Comparison of ENCODE assay signal across 8 mouse cellular contexts in genomic region chr14:57730527-57730926, GRCm38 (mm10). TPM values are rescaled to one million over a fixed set of nuclear protein-coding genes. Genes with fewer than 3 reads are reported as not detected.
A peak's percentile ranks its signal among the peaks of the same experiment; 100 is the strongest.
DNase-seq lines count a peak whose midpoint lies in the region; ATAC-seq lines count a peak whose summit lies in the region.

No protein-coding gene starts in this region.

- DNase-seq in cerebellum, postnatal 14 days: peak; percentile 34 to 56
- no peak for DNase-seq in cerebellum, adult 11 months
- DNase-seq in T-cell, adult 2 months (ENCODE audit: low spot score): peak; percentile 8
- DNase-seq in heart, adult 18-20 months: peak; percentile 80 to 84
- peak; percentile 78 to 85 for DNase-seq in kidney, adult 8-10 months
- no peak for DNase-seq in ovary, postnatal 10 days (ENCODE audit: low spot score)
- DNase-seq in spleen, postnatal 36 days (ENCODE audit: low spot score in 2 of 2): no peak

- ATAC-seq in megakaryocyte progenitor cell, adult 5-6 weeks (replicated peaks; ENCODE audit: poor library complexity): peak; percentile 25; the same call in 1 of the 2 replicates

RNA-seq across cellular contexts. Expression of gene Gm49361, which starts 15.4 kb away (rescaled TPM):
- 1 to 10 TPM in 1 of 2 experiments, not detected in 1; 4.0 TPM for total RNA-seq in heart, adult 18-20 months (2021)
- total RNA-seq in megakaryocyte progenitor cell, adult 5-6 weeks (2015): not detected in 2 replicates
- not detected in 2 replicates for total RNA-seq in megakaryocyte progenitor cell, adult 5-6 weeks (2017)

RNA-seq across cellular contexts. Expression of gene Lats2, which starts 27.7 kb away (rescaled TPM):
- 10 to 100 TPM; 30.7 to 31.1 TPM for total RNA-seq in heart, adult 18-20 months (2021)
- total RNA-seq in megakaryocyte progenitor cell, adult 5-6 weeks (2015): 9.3 and 16.9 TPM in 2 replicates
- total RNA-seq in megakaryocyte progenitor cell, adult 5-6 weeks (2017): 8.1 and 8.2 TPM in 2 replicates

Comparison
In these comparisons a context has a peak if more than half of its experiments do, and no peak if none do; other contexts are left out.
1. DNase-seq: peak in cerebellum, postnatal 14 days (2 of 2), T-cell, adult 2 months (single experiment), heart, adult 18-20 months (2 of 2) and kidney, adult 8-10 months (2 of 2); none in cerebellum, adult 11 months (single experiment), ovary, postnatal 10 days (single experiment) and spleen, postnatal 36 days (0 of 2).